Mouse (Mus musculus) thymus, adult 2 months (tissue): ENCODE data around the gene Stab2.

Experiments used
- CTCF ChIP-seq: fragments of 200-500 bp; IDR thresholded peaks from 2 replicates; pipeline ENCODE4 v1.5.1; 2012; ENCODE audit warnings: mild to moderate bottlenecking, control low read depth, low read length, moderate library complexity, borderline replicate concordance; ENCODE audit not compliant: control insufficient read depth, poor library complexity, insufficient read depth; ENCODE audit errors: extremely low read depth
- POLR2A ChIP-seq: fragments of 200-500 bp; IDR thresholded peaks from 2 replicates; pipeline ENCODE4 v1.6.1; 2012; ENCODE audit warnings: mild to moderate bottlenecking, low read length, control low read depth, moderate library complexity; ENCODE audit not compliant: control insufficient read depth, poor library complexity, insufficient read depth; ENCODE audit errors: extremely low read depth

GRCm38 (mm10) chr10:86824871-86825270 lies 183.0 kb downstream of the Stab2 start:
- no peak for TF ChIP-seq CTCF
- no peak for TF ChIP-seq POLR2A
